Mouse (Mus musculus) adrenal gland, postnatal 4 days (tissue): ENCODE measurements around the gene Arhgef38. TPM values are rescaled to one million over a fixed set of nuclear protein-coding genes. Genes with fewer than 3 reads are reported as not detected.

ENCODE experiments used
- DNase-seq, 2 experiments: peaks; one replicate each; pipeline ENCODE4 v3.0.0; 2021 to 2022; ENCODE audit warnings: low spot score in 2 of 2, mixed read lengths in 2 of 2
- total RNA-seq, 2 experiments: library from RNA; stranded (reverse); gene quantifications; 2 replicates each; pipeline ENCODE4 v1.2.3; 2021

Gene Arhgef38
- total RNA-seq, 2 experiments from 2014 or later: 0.20 to 2.3 TPM

DNA sequence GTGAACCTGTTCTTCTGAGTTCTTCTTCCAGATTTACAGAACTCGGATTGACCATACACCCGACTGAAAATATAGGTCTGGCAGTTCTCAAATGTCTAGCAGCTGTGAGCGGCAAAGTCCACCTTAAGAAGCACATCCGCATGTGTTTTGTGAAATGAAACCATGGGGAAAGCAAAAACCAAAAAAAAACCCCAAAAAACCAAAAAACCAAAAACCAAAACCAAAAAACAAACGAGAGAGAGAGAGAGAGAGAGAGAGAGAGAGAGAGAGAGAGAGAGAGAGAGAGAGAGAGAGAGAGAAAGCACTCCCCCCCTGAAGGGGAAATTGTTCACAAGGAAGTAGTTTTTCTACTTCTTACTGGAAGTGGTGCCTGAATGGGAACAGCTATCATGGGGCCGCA, 67.2 kb downstream of the Arhgef38 start:
- DNase-seq: no peak

- no peak for DNase-seq
These were observed 69.6 kb downstream of the Arhgef38 start for GRCm38 (mm10) chr3:133165130-133165529.

GRCm38 (mm10) chr3:133163913-133164406, 70.8 kb downstream of the Arhgef38 start:
- DNase-seq: no peak

- no peak for DNase-seq
These were observed 71.6 kb downstream of the Arhgef38 start for GRCm38 (mm10) chr3:133163174-133163573.

GRCm38 (mm10) chr3:133161407-133161806, 73.3 kb downstream of the Arhgef38 start:
- DNase-seq: no peak

- DNase-seq: no peak
These were observed 76.5 kb downstream of the Arhgef38 start for GRCm38 (mm10) chr3:133158260-133158659.

GRCm38 (mm10) chr3:133154683-133155082, 80.1 kb downstream of the Arhgef38 start:
- DNase-seq: no peak

- DNase-seq: no peak
These were observed 81.1 kb downstream of the Arhgef38 start for GRCm38 (mm10) chr3:133153629-133154028.

DNA sequence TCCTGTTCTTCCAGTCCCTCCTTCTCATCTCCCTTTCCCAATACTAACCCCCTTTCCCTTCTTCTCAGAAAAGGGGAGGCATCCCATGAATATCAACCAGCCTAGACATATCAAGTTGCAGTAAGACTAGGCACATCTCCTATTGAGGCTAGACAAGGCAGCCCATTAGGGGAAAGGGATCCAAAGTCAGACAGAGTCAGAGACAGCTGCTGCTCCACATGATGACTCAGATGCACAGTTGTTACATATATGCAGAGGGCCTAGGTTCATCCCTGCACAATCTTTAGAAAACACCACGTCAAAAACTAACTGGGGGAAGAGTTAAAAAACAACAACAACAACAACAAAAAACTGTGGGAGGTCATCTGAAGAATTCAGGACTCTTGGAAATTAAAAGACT, 81.9 kb downstream of the Arhgef38 start:
- DNase-seq: no peak

GRCm38 (mm10) chr3:133151629-133152028, 83.1 kb downstream of the Arhgef38 start:
- DNase-seq: no peak

DNA sequence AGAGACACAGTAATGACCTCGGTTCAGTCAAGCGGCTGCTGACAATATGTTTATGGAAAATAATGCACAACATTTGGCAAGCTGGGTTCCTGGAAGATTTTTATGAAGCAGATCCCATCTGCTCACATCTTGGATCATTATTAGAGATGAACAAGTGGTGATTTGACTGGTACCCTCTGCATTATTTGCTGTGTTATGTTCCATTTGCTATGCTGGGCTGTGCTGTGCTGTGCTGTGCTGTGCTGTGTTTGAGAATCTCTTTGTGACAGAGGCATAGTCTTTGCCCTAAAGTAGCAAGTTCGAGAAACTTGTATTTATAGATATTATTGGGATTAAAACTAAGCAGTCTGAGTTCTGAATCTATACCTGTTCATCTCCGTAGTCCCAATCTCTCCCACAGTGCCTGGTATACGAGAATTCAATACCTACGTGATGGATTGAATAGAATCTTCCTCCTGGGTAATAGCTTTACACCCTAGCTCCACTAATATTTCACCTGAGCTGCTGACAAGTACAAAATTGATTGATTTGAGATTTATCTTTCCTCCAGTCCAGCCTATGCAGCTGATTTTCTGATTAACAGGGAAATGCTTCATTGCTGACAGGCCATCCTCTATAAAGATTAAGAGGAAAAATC, 90.1 kb downstream of the Arhgef38 start:
- DNase-seq: no peak

- DNase-seq: no peak
These were observed 92.9 kb downstream of the Arhgef38 start for GRCm38 (mm10) chr3:133141877-133142276.

DNA sequence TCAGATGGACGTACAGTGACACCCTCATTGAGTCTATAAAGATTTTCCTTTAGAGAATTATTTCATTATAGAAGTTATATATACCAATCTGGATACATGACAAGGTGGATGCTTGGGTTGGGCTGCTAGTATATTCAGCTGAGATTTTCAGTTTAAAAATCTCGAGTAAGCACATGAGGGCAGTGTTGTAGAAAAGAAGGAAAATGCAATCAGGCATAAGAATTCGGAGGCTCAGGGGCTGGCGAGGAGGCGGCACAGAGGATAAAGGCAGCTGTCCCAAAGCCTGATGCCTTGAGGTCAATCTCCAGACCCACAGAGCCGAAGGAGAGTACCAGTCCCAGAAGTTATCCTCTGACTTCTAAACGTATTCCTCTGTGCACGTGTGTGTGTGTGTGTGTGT, 102.1 kb downstream of the Arhgef38 start:
- no peak for DNase-seq

GRCm38 (mm10) chr3:133131372-133131771, 103.4 kb downstream of the Arhgef38 start:
- DNase-seq: no peak

- DNase-seq: no peak
These were observed 121.5 kb downstream of the Arhgef38 start for GRCm38 (mm10) chr3:133113281-133113680.

GRCm38 (mm10) chr3:133111741-133112140, 123.0 kb downstream of the Arhgef38 start:
- DNase-seq: no peak

DNA sequence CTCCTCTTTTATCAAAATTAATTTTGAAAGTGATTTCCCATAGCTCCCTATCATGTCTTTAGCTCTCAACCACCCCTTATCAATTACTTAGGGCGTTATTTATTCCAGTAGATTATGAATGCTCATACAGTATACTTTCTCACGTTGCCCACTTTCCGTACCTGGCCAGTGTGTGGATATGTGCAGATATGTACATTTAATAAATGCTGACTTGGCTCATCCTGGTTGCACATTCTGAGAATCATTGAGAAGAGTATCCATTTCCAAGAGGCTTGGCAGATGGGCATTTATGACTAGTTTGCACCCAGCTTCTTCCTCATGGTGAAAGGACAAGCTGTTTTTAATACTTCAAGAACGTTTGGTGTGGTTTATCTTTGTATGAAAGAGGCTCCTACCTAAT, 124.9 kb downstream of the Arhgef38 start:
- DNase-seq: no peak

- DNase-seq: no peak
These were observed 126.0 kb downstream of the Arhgef38 start for GRCm38 (mm10) chr3:133108731-133109130.

DNA sequence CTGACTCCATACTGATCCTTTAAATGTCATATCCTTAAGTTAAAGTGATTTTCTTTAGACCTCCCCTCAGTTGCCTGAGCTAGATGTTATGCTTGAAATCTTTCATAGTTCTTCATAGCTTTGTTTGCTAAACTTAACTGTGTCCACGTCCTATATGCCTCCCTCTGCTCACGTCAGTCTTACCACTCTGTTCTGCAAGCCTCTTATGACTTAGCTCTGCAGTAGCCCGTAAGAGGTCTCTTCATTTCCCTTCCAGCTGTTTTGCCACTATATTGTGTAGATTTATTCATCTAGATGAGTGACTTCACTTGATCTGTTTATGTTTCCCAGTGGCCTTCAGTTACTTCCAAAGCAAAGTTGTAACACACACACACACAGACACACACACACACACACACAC, 130.3 kb downstream of the Arhgef38 start:
- no peak for DNase-seq

GRCm38 (mm10) chr3:133103768-133104167, 131.0 kb downstream of the Arhgef38 start:
- DNase-seq: no peak

GRCm38 (mm10) chr3:133098909-133099308, 135.8 kb downstream of the Arhgef38 start:
- no peak for DNase-seq

- DNase-seq: no peak
These were observed 136.4 kb downstream of the Arhgef38 start for GRCm38 (mm10) chr3:133098336-133098735.

DNA sequence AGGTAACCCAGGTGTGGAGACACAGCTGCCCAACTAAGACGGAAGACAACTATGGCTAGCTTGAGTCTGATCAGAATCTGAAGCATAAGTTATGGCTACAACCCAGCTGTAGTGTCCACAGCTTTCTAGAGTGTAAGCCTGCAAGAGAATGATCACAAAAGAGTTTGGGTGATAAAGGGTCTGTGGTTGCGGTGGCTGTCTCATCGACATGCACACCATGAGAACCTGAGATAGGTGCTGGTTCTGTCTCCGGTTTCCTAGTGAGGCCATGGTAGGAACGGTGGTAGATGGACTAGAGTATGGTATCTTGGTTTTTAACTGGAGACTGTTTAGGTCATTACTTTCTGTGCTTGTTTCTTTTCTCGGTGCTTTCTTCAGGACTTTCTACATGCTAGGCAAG, 136.8 kb downstream of the Arhgef38 start:
- DNase-seq: no peak
